Mouse (Mus musculus) telencephalon, adult 2 months (tissue): ENCODE results near the gene Usp3.

Source experiments
- DNase-seq: peaks from one replicate; pipeline ENCODE4 v3.0.0-alpha.2; 2011; ENCODE audit warnings: low read depth, low spot score

Usp3 gene

DNA sequence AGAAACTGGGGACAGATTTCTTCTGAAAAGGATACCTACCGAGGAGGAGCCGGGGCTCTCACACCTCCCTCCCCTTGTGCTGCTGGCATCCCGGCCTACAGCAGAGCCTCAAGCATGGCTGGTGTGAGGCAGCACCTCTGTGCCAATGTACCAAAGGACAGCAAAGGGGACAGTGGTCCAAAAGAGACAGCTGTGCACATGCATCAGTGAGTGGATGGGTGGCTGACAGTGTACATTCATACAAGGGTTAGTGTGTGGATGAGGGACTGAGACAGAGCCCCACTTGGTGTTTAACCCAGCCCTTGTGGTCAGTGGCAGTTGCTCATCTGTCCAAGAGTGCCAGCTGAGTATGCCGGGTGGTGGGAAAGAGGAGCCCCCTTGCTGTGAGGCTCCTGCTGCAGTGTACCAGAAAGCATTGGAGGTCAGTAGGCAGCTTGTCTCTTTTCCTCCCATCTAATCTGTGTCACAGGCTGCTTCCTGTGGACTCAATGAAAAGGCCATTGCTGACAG, 84.0 kb downstream of the Usp3 start:
- DNase-seq, result no peak

- DNase-seq, result no peak
Measured at GRCm38 (mm10) chr9:66507684-66508083, 85.3 kb downstream of the Usp3 start.

- no peak for DNase-seq
Measured at GRCm38 (mm10) chr9:66506424-66506823, 86.5 kb downstream of the Usp3 start.

DNA sequence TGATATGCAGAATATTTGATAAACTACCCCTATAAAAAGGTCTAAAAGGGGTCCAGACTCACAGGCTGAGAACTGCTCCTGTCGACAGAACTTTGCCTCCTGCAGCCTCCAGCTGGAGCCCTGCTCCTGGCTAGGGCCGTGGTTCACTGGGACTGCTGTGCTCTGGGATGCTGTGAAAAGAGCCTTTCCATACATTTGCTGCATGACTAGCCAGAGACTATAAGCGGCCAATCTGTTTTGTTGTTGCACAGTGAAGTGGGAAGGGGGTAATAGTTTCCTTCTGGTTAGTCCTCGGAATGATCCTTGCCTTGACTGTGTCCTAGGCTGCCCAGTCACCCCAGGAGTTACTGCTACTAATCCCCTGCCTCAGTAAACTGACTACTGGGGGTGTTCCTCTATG, 86.9 kb downstream of the Usp3 start:
- DNase-seq, result no peak

DNA sequence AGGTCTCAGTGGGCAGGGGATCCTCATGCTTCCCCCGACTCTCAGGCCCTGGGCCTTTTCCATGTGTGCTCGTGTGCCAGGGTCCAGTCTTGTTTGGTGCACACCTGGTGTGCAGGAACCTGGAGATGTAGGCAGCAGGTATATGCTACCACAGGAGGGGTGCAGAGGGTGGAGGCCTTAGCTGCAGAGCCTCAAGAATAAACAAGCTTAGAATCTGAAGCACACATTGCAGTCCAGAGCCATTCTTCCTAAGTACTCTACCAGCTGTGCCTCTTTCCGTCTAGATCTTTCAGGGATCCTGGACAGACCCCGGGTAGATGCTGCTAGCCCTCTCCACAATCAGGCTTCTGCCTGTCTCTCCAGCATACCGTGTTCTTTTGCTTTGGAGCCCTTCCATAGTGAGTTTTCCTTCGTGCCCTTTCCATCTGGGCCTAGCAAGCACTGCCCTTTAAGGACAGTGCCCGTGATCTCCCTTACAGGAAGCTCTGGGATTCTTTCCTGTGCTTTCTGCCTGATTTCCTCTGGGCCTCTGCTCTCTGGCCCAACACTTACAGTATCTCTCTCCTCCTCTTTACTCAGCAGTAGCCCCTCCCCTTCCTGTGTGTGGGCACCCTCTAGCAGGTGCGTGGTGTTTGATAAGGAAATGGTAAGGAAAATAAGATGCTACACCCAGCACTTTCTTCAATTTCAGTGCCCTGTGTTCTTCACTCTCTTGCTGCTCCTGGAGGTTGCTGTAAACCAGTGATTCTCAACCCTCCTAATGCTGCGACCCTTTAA, 87.6 kb downstream of the Usp3 start:
- DNase-seq, result no peak

DNA sequence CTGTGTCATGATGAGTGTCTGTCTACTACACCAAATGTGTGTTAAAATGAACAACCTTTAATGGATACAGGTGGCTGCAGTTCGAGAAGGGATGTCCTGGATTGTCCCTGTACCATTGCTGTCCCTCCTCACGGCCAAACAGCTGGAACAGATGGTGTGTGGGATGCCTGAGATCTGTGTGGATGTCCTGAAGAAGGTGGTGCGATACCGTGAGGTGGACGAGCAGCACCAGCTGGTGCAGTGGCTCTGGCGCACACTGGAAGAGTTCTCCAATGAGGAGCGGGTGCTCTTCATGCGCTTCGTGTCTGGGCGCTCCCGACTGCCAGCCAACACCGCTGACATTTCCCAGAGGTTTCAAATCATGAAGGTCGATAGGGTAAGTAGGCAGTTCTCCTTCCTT, 88.4 kb downstream of the Usp3 start:
- peak; percentile 67 for DNase-seq

DNA sequence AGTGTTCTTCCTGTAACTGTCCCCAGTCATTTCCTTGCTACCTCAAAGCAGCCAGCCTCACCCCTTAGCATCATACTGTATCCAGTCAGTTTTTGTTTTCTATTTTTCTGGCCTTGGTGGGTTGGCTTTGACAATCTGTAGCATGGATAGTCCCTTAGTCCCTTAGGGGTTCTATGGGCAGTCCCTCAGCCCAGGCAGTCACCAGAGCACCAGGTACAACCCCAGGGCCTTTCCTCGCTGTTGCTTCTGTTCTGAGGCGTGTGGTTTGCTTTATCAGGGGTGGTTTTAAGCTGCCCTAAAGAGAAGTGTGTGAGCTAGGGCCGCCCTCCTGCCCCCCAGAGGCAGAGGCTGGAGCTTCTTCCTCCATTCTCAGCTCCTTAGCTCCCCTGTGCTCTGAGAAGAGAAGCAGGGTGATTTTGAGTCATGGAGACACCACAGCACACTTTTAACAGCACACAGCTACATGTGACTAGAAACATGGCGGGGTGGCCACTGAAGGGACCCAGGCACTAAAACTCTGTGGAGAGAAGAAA, 89.0 kb downstream of the Usp3 start:
- DNase-seq, result no peak

DNA sequence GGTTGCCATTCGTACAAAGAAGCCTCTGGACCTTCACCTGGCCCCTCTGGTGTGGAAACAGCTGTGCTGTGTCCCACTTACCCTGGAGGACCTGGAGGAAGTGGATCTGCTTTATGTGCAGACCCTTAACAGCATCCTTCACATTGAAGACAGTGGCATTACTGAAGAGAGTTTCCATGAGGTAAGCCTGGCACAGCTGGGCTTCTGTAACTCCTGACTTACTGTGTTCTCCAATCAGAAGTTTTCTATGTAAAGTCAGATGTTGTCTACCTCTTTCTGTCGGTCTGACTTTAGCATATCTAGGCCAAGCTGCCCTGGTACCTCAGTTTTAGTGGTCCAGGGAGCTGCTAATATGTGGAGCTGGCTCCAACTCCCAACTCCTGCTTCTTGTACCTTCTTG, 91.7 kb downstream of the Usp3 start:
- no peak for DNase-seq

GRCm38 (mm10) chr9:66493992-66494391, 99.0 kb downstream of the Usp3 start:
- no peak for DNase-seq

- DNase-seq, result no peak
Measured at GRCm38 (mm10) chr9:66492361-66492760, 100.6 kb downstream of the Usp3 start.

- no peak for DNase-seq
Measured at GRCm38 (mm10) chr9:66488786-66489185, 104.2 kb downstream of the Usp3 start.

- DNase-seq, result no peak
Measured at GRCm38 (mm10) chr9:66483429-66483828, 109.5 kb downstream of the Usp3 start.

DNA sequence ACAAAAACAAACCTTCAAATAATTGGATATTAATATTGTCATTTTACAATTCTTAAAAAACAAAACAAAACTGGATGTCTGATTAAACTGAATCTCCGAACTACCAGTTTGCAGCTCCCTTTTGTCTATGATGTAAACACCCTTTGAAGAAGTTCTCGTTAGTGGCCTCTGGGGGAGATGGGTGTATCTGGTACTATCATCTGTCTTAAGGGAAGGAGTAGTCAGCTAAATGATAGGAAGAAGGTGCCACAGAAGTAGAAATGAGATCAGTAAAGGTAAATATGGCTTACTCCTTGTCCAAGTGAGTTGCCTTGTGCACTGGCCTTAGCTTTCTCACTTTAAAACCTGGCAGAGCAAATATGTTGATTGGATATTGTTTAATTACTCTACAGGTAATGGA, 115.2 kb downstream of the Usp3 start:
- no peak for DNase-seq

DNA sequence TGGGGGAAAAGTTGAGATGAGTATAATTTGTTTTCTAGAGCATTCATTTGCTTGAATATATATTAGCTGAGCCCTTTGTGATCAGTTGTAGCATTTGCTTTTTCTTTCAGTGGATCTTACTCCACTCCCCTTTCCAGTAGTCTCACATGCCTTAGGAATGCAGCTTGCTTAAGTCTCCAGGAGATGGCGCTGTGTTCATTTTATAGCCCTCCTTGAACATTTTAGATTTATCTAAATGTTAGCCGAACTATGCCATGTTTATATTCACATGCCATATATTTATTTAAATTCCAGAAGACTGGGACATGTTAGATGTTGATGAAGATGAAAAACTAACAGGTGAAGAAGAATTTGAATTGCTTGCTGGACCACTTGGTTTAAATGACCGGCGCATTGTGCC, 127.9 kb downstream of the Usp3 start:
- peak; percentile 13 for DNase-seq
